Mouse (Mus musculus): ENCODE data around the gene Atp6v0e2. TPM values are rescaled to one million over a fixed set of nuclear protein-coding genes. Genes with fewer than 3 reads are reported as not detected.
A peak's percentile ranks its signal among the peaks of the same experiment; 100 is the strongest.
"Not testable (repeated sequence)": the region's sequence is repeated elsewhere in the genome, so short reads cannot be mapped to it uniquely, and the experiment has no call there.

Atp6v0e2 gene
- polyA plus RNA-seq, 1 experiment from 2014 or later, result 22.8 TPM

DNA sequence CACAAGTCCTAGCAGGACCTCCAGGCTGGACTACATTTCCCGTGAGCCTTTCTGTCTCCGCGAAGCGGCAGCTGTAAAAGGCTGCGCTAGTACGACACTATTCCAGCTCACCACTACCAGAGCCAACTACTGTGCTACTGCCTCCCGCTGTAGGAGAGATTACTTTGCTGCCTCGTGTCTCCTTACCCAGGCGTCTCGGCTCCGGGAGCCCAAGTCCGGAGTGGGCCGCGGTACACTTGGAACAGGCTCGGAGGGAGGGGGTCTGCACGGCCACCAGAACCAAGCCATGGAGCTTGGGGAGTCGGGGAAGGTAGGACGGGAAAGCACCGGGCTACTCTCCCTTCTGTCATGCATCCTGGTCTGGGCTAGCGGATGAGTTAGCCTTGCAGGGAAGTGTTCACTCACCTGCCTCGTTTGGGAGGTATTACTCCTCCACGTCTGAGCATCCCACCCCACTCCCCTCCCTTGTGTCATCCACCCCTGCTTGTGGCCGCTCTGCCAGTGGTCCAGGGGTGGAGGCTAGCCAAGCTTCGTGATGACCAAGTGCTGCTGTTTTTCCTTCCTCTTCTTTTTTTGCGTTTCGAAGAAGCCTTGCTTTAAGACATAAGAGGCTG is 33.1 kb upstream of the Atp6v0e2 start:
- H3K27me3 ChIP-seq (ENCODE audit: control insufficient read depth, insufficient read depth, low read length), result no peaks in the 10 kb centered on the region
- H3K9ac ChIP-seq (ENCODE audit: low read length), result peak overlapping the region; percentile 75
- peak overlapping the region; percentile 63 to 86 for H3K4me3 ChIP-seq (ENCODE audit: control insufficient read depth in 1 of 2, insufficient read depth in 1 of 2, low read depth in 1 of 2, low read length in 2 of 2)
- peaks cover 4% of the 10 kb centered on the region; the same call in 1 of the 2 replicates for H3K36me3 ChIP-seq (ENCODE audit: control insufficient read depth, insufficient read depth, low read length)
- under 1% methylated on average over 26 of the region's 26 CpGs for WGBS
- no peaks in the 10 kb centered on the region for H3K9me3 ChIP-seq (ENCODE audit: control insufficient read depth, low read length)
- peak; percentile 87 for ATAC-seq (ENCODE audit: insufficient number of reproducible peaks, insufficient read depth, low FRiP score, low read depth)
- no peaks in the 10 kb centered on the region for H3K4me1 ChIP-seq (ENCODE audit: control insufficient read depth in 2 of 2, insufficient read depth in 2 of 2, low read length in 2 of 2)
- H3K4me2 ChIP-seq (ENCODE audit: low read length), result peak overlapping the region; percentile 76
- peak overlapping the region; percentile 56 to 63; a peak in 2 of 4 replicates for H3K27ac ChIP-seq (replicated peaks in 1 of 2; ENCODE audit: control insufficient read depth in 1 of 2, insufficient read depth in 1 of 2, low read depth in 2 of 2, low read length in 2 of 2)

GRCm38 (mm10) chr6:48508087-48508486 is 29.3 kb upstream of the Atp6v0e2 start:
- no peaks in the 10 kb centered on the region for H3K4me1 ChIP-seq (ENCODE audit: control insufficient read depth in 2 of 2, insufficient read depth in 2 of 2, low read length in 2 of 2)
- H3K4me3 ChIP-seq (ENCODE audit: control insufficient read depth in 1 of 2, insufficient read depth in 1 of 2, low read depth in 1 of 2, low read length in 2 of 2), result no peak overlapping the region
- no peak overlapping the region for H3K9ac ChIP-seq (ENCODE audit: low read length)
- H3K27ac ChIP-seq (replicated peaks in 1 of 2; ENCODE audit: control insufficient read depth in 1 of 2, insufficient read depth in 1 of 2, low read depth in 2 of 2, low read length in 2 of 2), result no peak overlapping the region
- no peak overlapping the region for H3K4me2 ChIP-seq (ENCODE audit: low read length)
- no peak for ATAC-seq (ENCODE audit: insufficient number of reproducible peaks, insufficient read depth, low FRiP score, low read depth)
- H3K27me3 ChIP-seq (ENCODE audit: control insufficient read depth, insufficient read depth, low read length), result no peaks in the 10 kb centered on the region
- peaks cover 28% of the 10 kb centered on the region for H3K36me3 ChIP-seq (ENCODE audit: control insufficient read depth, insufficient read depth, low read length)
- 50% methylated on average over 4 of the region's 4 CpGs for WGBS
- H3K9me3 ChIP-seq (ENCODE audit: control insufficient read depth, low read length), result no peaks in the 10 kb centered on the region

GRCm38 (mm10) chr6:48510426-48510825 is 27.0 kb upstream of the Atp6v0e2 start:
- H3K27ac ChIP-seq (replicated peaks in 1 of 2; ENCODE audit: control insufficient read depth in 1 of 2, insufficient read depth in 1 of 2, low read depth in 2 of 2, low read length in 2 of 2), result no peak overlapping the region
- no peaks in the 10 kb centered on the region for H3K9me3 ChIP-seq (ENCODE audit: control insufficient read depth, low read length)
- H3K36me3 ChIP-seq (ENCODE audit: control insufficient read depth, insufficient read depth, low read length), result peaks cover 50% of the 10 kb centered on the region
- no peaks in the 10 kb centered on the region for H3K27me3 ChIP-seq (ENCODE audit: control insufficient read depth, insufficient read depth, low read length)
- no peak overlapping the region for H3K9ac ChIP-seq (ENCODE audit: low read length)
- no peaks in the 10 kb centered on the region for H3K4me1 ChIP-seq (ENCODE audit: control insufficient read depth in 2 of 2, insufficient read depth in 2 of 2, low read length in 2 of 2)
- ATAC-seq (ENCODE audit: insufficient number of reproducible peaks, insufficient read depth, low FRiP score, low read depth), result no peak
- H3K4me3 ChIP-seq (ENCODE audit: control insufficient read depth in 1 of 2, insufficient read depth in 1 of 2, low read depth in 1 of 2, low read length in 2 of 2), result no peak overlapping the region
- H3K4me2 ChIP-seq (ENCODE audit: low read length), result no peak overlapping the region
- 75% methylated on average over 4 of the region's 4 CpGs for WGBS

GRCm38 (mm10) chr6:48511861-48512260 is 25.6 kb upstream of the Atp6v0e2 start:
- H3K27ac ChIP-seq (replicated peaks in 1 of 2; ENCODE audit: control insufficient read depth in 1 of 2, insufficient read depth in 1 of 2, low read depth in 2 of 2, low read length in 2 of 2), result no peak overlapping the region
- no peaks in the 10 kb centered on the region for H3K27me3 ChIP-seq (ENCODE audit: control insufficient read depth, insufficient read depth, low read length)
- 84% methylated on average over 7 of the region's 7 CpGs for WGBS
- no peak overlapping the region for H3K4me3 ChIP-seq (ENCODE audit: control insufficient read depth in 1 of 2, insufficient read depth in 1 of 2, low read depth in 1 of 2, low read length in 2 of 2)
- H3K4me2 ChIP-seq (ENCODE audit: low read length), result no peak overlapping the region
- peaks cover 64% of the 10 kb centered on the region for H3K36me3 ChIP-seq (ENCODE audit: control insufficient read depth, insufficient read depth, low read length)
- ATAC-seq (ENCODE audit: insufficient number of reproducible peaks, insufficient read depth, low FRiP score, low read depth), result no peak
- H3K9me3 ChIP-seq (ENCODE audit: control insufficient read depth, low read length), result no peaks in the 10 kb centered on the region
- no peak overlapping the region for H3K9ac ChIP-seq (ENCODE audit: low read length)
- no peaks in the 10 kb centered on the region for H3K4me1 ChIP-seq (ENCODE audit: control insufficient read depth in 2 of 2, insufficient read depth in 2 of 2, low read length in 2 of 2)

DNA sequence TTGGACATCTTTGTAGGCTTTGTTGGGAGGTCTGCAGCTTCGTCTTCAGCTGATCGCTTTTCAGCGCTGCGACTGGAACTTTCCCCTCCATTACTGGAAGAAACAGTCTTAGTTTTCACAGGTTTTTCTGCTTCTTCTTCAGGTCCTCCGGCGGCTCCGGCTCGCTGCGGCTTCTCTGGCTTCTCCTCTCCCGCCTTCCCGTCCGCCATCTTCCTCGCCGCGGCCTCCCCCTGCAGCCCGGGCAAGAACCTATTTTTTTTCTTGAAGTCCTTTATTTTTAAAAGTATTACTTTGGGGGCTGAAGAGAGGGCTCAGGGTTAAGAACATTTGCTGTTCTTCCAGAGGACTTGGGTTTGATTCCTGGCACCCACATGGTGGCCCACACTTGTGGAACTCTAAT is 12.5 kb upstream of the Atp6v0e2 start:
- not testable (repeated sequence) for H3K27me3 ChIP-seq (ENCODE audit: control insufficient read depth, insufficient read depth, low read length); H3K36me3 ChIP-seq (ENCODE audit: control insufficient read depth, insufficient read depth, low read length); H3K4me1 ChIP-seq (ENCODE audit: control insufficient read depth in 2 of 2, insufficient read depth in 2 of 2, low read length in 2 of 2); H3K27ac ChIP-seq (replicated peaks in 1 of 2; ENCODE audit: control insufficient read depth in 1 of 2, insufficient read depth in 1 of 2, low read depth in 2 of 2, low read length in 2 of 2); H3K9ac ChIP-seq (ENCODE audit: low read length); ATAC-seq (ENCODE audit: insufficient number of reproducible peaks, insufficient read depth, low FRiP score, low read depth); H3K4me2 ChIP-seq (ENCODE audit: low read length); H3K9me3 ChIP-seq (ENCODE audit: control insufficient read depth, low read length); H3K4me3 ChIP-seq (ENCODE audit: control insufficient read depth in 1 of 2, insufficient read depth in 1 of 2, low read depth in 1 of 2, low read length in 2 of 2)
- 99% methylated on average over 13 of the region's 16 CpGs for WGBS

- Histone ChIP-seq H3K36me3 (ENCODE audit: control insufficient read depth, insufficient read depth, low read length) (0 out of 2 replicates have a peak, but pooled peaks cover 5% of the 10 kb centered on the region), H3K9me3 (ENCODE audit: control insufficient read depth, low read length) (no peaks in the 10 kb centered on the region), H3K4me3 (ENCODE audit: control insufficient read depth in 1 of 2, insufficient read depth in 1 of 2, low read depth in 1 of 2, low read length in 2 of 2) (no peak overlapping the region), H3K27me3 (ENCODE audit: control insufficient read depth, insufficient read depth, low read length) (no peaks in the 10 kb centered on the region), H3K4me1 (ENCODE audit: control insufficient read depth in 2 of 2, insufficient read depth in 2 of 2, low read length in 2 of 2) (peaks cover 9 to 16% of the 10 kb centered on the region in 2 experiments), H3K9ac (ENCODE audit: low read length) (no peak overlapping the region), H3K4me2 (ENCODE audit: low read length) (no peak overlapping the region), H3K27ac (replicated peaks in 1 of 2; ENCODE audit: control insufficient read depth in 1 of 2, insufficient read depth in 1 of 2, low read depth in 2 of 2, low read length in 2 of 2) (no peak overlapping the region)
- WGBS, result 61% methylated on average over 9 of the region's 9 CpGs
- ATAC-seq (ENCODE audit: insufficient number of reproducible peaks, insufficient read depth, low FRiP score, low read depth), result no peak
These were observed 9.5 kb upstream of the Atp6v0e2 start for GRCm38 (mm10) chr6:48527901-48528300.

DNA sequence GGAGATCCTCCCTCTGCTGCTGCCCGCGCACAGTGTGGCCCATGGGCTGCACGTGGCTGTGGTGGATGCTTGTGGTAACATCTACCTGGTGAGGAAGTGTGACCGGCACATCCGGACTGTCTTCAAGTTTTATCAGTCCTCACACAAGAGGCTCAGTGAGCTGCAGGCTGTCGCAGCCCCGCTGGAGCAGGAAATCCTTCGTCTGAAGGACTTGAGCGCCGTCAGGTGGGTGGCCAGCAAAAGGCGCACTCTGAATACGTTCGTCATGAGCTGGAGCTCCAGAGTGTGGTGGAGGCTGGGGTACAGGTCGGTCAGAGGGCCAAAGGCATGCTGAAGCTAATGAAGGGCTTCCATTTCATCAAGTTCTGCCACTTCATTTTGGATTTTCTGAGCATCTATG is 8.2 kb upstream of the Atp6v0e2 start:
- Histone ChIP-seq H3K9me3 (ENCODE audit: control insufficient read depth, low read length) (no peaks in the 10 kb centered on the region), H3K9ac (ENCODE audit: low read length) (no peak overlapping the region), H3K4me3 (ENCODE audit: control insufficient read depth in 1 of 2, insufficient read depth in 1 of 2, low read depth in 1 of 2, low read length in 2 of 2) (no peak overlapping the region), H3K27ac (replicated peaks in 1 of 2; ENCODE audit: control insufficient read depth in 1 of 2, insufficient read depth in 1 of 2, low read depth in 2 of 2, low read length in 2 of 2) (no peak overlapping the region), H3K27me3 (ENCODE audit: control insufficient read depth, insufficient read depth, low read length) (no peaks in the 10 kb centered on the region), H3K36me3 (ENCODE audit: control insufficient read depth, insufficient read depth, low read length) (0 out of 2 replicates have a peak, but pooled peaks cover 5% of the 10 kb centered on the region), H3K4me2 (ENCODE audit: low read length) (no peak overlapping the region), H3K4me1 (ENCODE audit: control insufficient read depth in 2 of 2, insufficient read depth in 2 of 2, low read length in 2 of 2) (peaks cover 9 to 16% of the 10 kb centered on the region in 2 experiments)
- WGBS, result 69% methylated on average over 14 of the region's 14 CpGs
- no peak for ATAC-seq (ENCODE audit: insufficient number of reproducible peaks, insufficient read depth, low FRiP score, low read depth)
